Mouse (Mus musculus) intestine, embryonic 14.5 days (tissue): ENCODE results near the gene Mllt6. TPM values are rescaled to one million over a fixed set of nuclear protein-coding genes. Genes with fewer than 3 reads are reported as not detected.
"Not testable (repeated sequence)": the region's sequence is repeated elsewhere in the genome, so short reads cannot be mapped to it uniquely, and the experiment has no call there.

Experiments used
- ATAC-seq: fragments of 200-750 bp; cut with Nextera tagmentation; replicated peaks from 2 replicates; pipeline ENCODE4 v1.8.0; 2017; ENCODE audit warnings: low read depth, moderate number of reproducible peaks, moderate TSS enrichment, moderate library complexity; ENCODE audit not compliant: low FRiP score, low TSS enrichment
- DNase-seq: peaks from one replicate; pipeline ENCODE4 v3.0.0-alpha.2; 2018; ENCODE audit warnings: low spot score
- H3K27ac ChIP-seq: fragments of 300-500 bp; sonication (generic); 2 replicates; pipeline ENCODE4 v1.5.1; 2014; ENCODE audit warnings: low read depth, mild to moderate bottlenecking, control low read depth
- H3K27me3 ChIP-seq: fragments of 300-500 bp; sonication (generic); replicated peaks from 2 replicates; pipeline ENCODE4 v1.6.1; 2014; ENCODE audit warnings: low read length, control low read depth; ENCODE audit not compliant: control insufficient read depth, insufficient read depth
- H3K36me3 ChIP-seq: fragments of 300-500 bp; sonication (generic); 2 replicates; pipeline ENCODE4 v1.6.1; 2014; ENCODE audit warnings: low read length, control low read depth; ENCODE audit not compliant: control insufficient read depth, insufficient read depth
- H3K4me1 ChIP-seq: fragments of 300-500 bp; sonication (generic); replicated peaks from 2 replicates; pipeline ENCODE4 v1.6.1; 2014; ENCODE audit warnings: low read length, control low read depth, mixed read lengths; ENCODE audit not compliant: control insufficient read depth, insufficient read depth
- H3K4me2 ChIP-seq: fragments of 300-500 bp; sonication (generic); 2 replicates; pipeline ENCODE4 v1.6.1; 2014; ENCODE audit warnings: low read length
- H3K4me3 ChIP-seq: fragments of 300-500 bp; sonication (generic); 2 replicates; pipeline ENCODE4 v1.5.1; 2014; ENCODE audit warnings: low read depth, low read length, control low read depth, mixed read lengths
- H3K9ac ChIP-seq: fragments of 300-500 bp; sonication (generic); 2 replicates; pipeline ENCODE4 v1.6.1; 2014; ENCODE audit warnings: mild to moderate bottlenecking, low read length
- H3K9me3 ChIP-seq: fragments of 300-500 bp; sonication (generic); 2 replicates; pipeline ENCODE4 v1.6.1; 2016; ENCODE audit warnings: low read length, control low read depth; ENCODE audit not compliant: control insufficient read depth
- WGBS: fragments of 180-500 bp; shearing (Covaris S2); extraction: QIAGEN DNeasy Blood & Tissue Kit; methylation state at CpG from one replicate; pipeline ENCODE4 v1.1.7; 2014; 5-methylcytosine and 5-hydroxymethylcytosine counted together
- polyA plus RNA-seq: library from polyadenylated mRNA; unstranded; fragments of >200 nt; fragmentation: Nextera tagmentation; extraction: Ambion mirVana; gene quantifications from 2 replicates; pipeline ENCODE4 v1.2.1, GENCODE M21; 2014

The Mllt6 gene
- polyA plus RNA-seq, 1 experiment from 2014 or later: 4.8 TPM

DNA sequence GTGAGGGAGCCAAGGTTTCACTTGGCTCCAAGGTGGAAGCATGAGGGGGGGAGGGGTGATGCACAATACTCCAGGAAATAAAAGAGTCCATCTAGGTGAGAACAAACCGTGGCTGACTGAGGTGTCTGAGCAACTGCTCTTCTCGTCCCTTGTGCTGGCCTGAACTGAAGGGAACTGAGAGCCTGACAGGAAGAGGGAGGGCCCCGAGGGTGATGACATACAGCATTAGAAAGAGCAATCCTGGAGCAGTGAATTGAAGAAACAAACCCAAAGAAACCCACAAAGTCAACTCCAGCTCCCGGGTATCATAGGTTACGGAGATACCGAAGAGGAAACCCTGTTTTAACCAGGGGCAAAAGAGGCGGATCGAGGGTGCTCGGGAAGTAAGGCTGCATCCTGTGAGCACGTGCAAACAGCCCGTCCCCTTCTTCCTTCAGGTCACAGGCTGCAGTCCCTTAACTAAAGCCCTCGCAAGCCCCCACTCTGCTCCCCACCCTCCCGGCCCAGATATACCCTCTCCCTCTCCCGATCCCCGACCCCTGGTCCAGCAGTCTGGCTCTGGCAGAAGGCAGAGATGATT lies 55.2 kb downstream of the Mllt6 start:
- peaks cover 80% of the 10 kb centered on the region for H3K36me3 ChIP-seq
- WGBS: 79% methylated on average over 15 of the region's 15 CpGs
- DNase-seq: no peak

DNA sequence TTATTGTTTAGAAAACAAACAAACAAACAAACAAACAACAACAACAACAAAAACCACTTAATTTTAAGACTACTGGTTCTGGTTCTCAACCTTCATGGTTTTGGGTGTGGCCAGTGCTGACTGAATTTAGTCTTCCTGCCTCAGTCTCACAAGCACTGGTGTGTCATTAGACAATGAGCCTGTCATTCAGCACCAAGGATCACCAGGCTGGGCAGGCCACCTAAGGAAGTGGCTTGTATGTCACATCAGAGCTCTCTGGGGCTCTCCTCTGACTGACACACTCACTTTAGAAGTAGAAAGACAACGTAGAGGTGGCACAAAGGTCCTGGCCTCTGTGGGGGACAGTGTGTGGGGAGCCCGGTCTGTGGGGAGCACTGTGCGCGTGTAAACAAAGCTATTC lies 55.8 kb downstream of the Mllt6 start:
- Histone ChIP-seq H3K27ac (no peak overlapping the region), H3K4me3 (no peak overlapping the region)

More for the DNA sequence above, 55.2 kb downstream of the Mllt6 start:
- Histone ChIP-seq H3K4me3 (no peak overlapping the region), H3K27ac (no peak overlapping the region), H3K27me3 (no peaks in the 10 kb centered on the region), H3K4me1 (no peaks in the 10 kb centered on the region), H3K9me3 (peaks cover 4% of the 10 kb centered on the region; the same call in 1 of the 2 replicates), H3K4me2 (no peak overlapping the region), H3K9ac (no peak overlapping the region)
- no peak for ATAC-seq

DNA sequence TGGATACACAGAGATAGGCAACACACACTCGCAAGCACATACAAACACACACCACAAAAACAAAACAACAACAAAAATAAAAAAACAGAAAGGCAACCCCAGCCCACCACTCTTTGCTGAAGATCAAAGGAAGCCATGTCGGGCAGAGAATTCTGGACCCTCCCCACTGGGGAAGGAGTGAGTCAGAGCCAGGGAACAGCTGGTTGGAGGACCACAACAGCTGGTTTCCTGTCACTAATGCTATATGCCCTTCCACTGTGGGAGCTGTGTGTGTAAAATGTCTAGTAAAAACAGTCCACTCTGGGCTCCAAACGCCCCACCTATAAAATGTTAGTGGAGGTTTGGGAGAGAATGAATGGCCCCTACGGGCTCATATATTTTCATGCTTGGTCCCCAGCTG lies 58.1 kb downstream of the Mllt6 start:
- peaks cover 95% of the 10 kb centered on the region for H3K36me3 ChIP-seq
- no peak overlapping the region for H3K9ac ChIP-seq
- no peaks in the 10 kb centered on the region for H3K27me3 ChIP-seq
- ATAC-seq: no peak
- WGBS: 89% methylated on average over 4 of the region's 4 CpGs
- no peak overlapping the region for H3K4me3 ChIP-seq
- DNase-seq: no peak
- peaks cover 4% of the 10 kb centered on the region; the same call in 1 of the 2 replicates for H3K9me3 ChIP-seq
- H3K27ac ChIP-seq: no peak overlapping the region
- no peaks in the 10 kb centered on the region for H3K4me1 ChIP-seq
- no peak overlapping the region for H3K4me2 ChIP-seq

More for the DNA sequence above, 55.8 kb downstream of the Mllt6 start:
- H3K4me1 ChIP-seq: no peaks in the 10 kb centered on the region
- 89% methylated on average over 4 of the region's 4 CpGs for WGBS
- no peak for DNase-seq
- H3K36me3 ChIP-seq: peaks cover 80% of the 10 kb centered on the region
- no peak for ATAC-seq
- no peak overlapping the region for H3K4me2 ChIP-seq
- H3K9me3 ChIP-seq: peaks cover 4% of the 10 kb centered on the region; the same call in 1 of the 2 replicates
- H3K27me3 ChIP-seq: no peaks in the 10 kb centered on the region
- no peak overlapping the region for H3K9ac ChIP-seq

DNA sequence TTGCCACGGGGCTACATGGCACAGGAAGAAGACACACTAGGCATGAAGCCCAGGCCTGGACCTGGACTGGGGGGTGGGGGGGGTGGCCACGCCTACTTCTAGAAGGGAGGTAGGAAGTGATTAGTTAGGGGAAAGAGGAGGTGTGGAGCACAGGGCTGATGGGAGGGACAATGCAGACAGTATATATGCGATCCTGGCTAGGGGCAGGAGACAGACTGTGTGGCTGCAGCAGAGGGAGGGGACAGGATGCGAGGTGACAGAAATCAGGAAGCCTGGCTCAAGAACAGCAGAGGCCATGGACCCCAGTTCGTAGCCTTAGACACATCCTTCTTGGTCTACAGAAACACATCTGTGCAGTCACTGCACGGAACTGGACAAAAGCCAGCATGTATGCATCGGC lies 60.5 kb downstream of the Mllt6 start:
- ATAC-seq (no peak), DNase-seq (no peak)
- H3K4me2 ChIP-seq: no peak overlapping the region
- no peak overlapping the region for H3K27ac ChIP-seq
- H3K9ac ChIP-seq: no peak overlapping the region
- no peak overlapping the region for H3K4me3 ChIP-seq
- H3K27me3 ChIP-seq: no peaks in the 10 kb centered on the region
- peaks cover 4% of the 10 kb centered on the region; the same call in 1 of the 2 replicates for H3K9me3 ChIP-seq
- H3K4me1 ChIP-seq: no peaks in the 10 kb centered on the region
- H3K36me3 ChIP-seq: peaks cover 95% of the 10 kb centered on the region
- 80% methylated on average over 7 of the region's 7 CpGs for WGBS

DNA sequence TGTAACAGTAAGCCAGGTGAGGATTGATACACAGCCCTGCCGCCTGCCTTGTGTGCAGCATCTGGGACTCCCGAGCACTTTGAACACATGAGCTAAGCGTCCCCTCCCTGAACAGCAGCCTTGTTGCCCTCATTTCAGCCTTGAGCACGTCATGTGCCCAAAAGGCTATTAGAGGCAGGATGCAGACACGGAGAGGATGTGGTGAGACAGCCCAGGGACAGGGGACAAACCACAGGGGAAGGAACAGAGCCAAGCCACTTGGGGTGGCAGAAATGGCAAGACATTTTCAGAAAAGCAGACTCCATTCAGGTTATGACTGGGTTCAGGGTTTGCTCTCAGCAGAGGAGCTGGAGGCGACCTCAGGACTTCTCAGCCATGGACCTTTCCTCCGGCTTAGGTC lies 65.1 kb downstream of the Mllt6 start:
- H3K36me3 ChIP-seq: peaks cover 88% of the 10 kb centered on the region
- H3K4me1 ChIP-seq: no peaks in the 10 kb centered on the region
- H3K9ac ChIP-seq: no peak overlapping the region
- 71% methylated on average over 7 of the region's 7 CpGs for WGBS
- H3K27me3 ChIP-seq: no peaks in the 10 kb centered on the region
- no peak overlapping the region for H3K27ac ChIP-seq
- no peak overlapping the region for H3K4me2 ChIP-seq
- no peak for ATAC-seq
- no peaks in the 10 kb centered on the region for H3K9me3 ChIP-seq
- H3K4me3 ChIP-seq: no peak overlapping the region
- no peak for DNase-seq

DNA sequence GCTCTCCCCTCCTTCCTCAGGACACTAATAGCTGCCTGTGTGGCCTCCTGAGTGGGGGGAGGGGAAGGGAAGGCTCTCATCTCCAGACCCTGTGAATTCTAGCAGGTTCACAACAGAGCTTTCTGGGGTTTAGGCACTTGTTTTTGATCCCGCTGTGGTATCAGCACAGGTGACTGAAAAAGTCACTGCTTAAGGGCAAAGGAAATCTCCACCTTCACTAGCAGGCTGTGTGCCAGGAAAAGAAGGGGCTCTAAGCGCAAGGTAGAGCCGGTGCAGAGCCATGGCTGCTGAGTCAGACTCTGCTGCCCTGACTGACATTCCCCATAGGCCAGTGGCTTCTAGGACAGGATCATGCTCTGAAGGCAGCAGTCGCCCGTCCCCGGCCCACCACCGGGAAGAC lies 65.5 kb downstream of the Mllt6 start:
- 73% methylated on average over 7 of the region's 7 CpGs for WGBS
- DNase-seq (no peak), ATAC-seq (no peak)
- Histone ChIP-seq H3K4me2 (no peak overlapping the region), H3K4me1 (no peaks in the 10 kb centered on the region), H3K4me3 (no peak overlapping the region), H3K36me3 (peaks cover 84% of the 10 kb centered on the region), H3K27me3 (no peaks in the 10 kb centered on the region), H3K27ac (no peak overlapping the region), H3K9me3 (no peaks in the 10 kb centered on the region), H3K9ac (no peak overlapping the region)

DNA sequence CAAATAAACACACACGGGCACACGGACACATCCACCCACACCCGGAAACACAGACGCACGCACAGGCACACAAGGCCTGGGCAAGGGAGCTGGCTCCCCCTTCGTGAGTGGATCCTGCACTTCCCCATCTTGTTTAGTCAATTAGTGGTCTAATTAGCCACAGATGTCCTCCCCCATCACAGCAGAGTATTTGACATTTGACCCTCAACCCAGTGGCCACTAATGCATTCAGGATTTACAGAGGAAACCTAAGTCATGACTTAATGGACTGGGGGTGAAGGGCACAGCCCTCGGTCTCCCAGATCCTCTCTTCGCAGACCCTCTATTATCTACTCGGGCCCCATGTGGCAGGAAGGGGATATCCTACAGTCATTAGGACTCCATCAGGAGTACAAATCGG lies 70.5 kb downstream of the Mllt6 start:
- WGBS: 30% methylated on average over 10 of the region's 10 CpGs

DNA sequence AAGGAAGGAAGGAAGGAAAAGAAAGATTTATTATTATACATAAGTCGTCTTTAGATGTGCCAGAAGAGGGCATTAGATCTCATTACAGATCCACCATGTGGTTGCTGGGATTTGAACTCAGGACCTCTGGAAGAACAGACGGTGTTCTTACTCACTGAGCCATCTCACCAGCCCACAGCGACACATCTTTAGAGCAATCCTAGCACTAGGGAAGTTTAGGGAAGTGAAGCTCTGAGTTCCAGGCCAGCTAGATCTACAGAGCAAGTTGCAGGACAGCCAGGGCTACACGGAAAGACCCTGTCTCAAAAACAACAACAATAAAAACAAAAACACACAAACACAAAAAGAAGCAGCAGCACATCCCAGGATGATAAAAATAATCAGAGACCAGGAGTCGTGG lies 71.6 kb downstream of the Mllt6 start:
- WGBS: 87% methylated on average over 5 of the region's 5 CpGs
- H3K36me3 ChIP-seq: peaks cover 28% of the 10 kb centered on the region

More for the DNA sequence above, 70.5 kb downstream of the Mllt6 start:
- peaks cover 37% of the 10 kb centered on the region for H3K36me3 ChIP-seq
- ATAC-seq: no peak
- H3K9me3 ChIP-seq: no peaks in the 10 kb centered on the region
- no peak for DNase-seq
- no peaks in the 10 kb centered on the region for H3K27me3 ChIP-seq
- 0 out of 2 replicates have a peak, but pooled peaks cover 3% of the 10 kb centered on the region for H3K4me1 ChIP-seq
- H3K9ac ChIP-seq: no peak overlapping the region
- no peak overlapping the region for H3K4me2 ChIP-seq
- no peak overlapping the region for H3K4me3 ChIP-seq
- H3K27ac ChIP-seq: no peak overlapping the region

More for the DNA sequence above, 71.6 kb downstream of the Mllt6 start:
- not testable (repeated sequence) for H3K4me3 ChIP-seq, H3K27me3 ChIP-seq, H3K27ac ChIP-seq, DNase-seq, ATAC-seq, H3K9me3 ChIP-seq, H3K9ac ChIP-seq, H3K4me2 ChIP-seq, H3K4me1 ChIP-seq
